Mouse (Mus musculus): ENCODE results near the gene Krt81.

DNA sequence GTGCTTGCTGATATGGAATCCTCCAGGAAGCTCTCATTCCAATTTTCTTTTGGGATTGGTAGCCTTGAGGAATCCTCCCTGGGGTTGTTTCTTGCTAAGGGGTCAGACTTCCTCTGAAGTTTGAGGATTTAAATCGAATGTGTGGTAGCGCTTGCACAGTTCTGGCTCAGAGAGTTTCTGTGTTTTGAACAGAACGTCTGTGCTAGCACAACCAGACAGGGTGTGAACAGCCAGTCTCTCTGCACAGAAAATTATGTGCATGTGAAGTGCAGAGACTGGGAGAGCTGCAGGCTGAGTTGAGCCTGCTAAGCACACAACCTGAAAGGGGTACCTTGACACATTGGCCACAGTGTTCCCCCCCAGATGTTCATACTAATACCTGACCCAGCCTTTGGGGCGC, 22.7 kb downstream of the Krt81 start:
- no peak for TF ChIP-seq CTCF (IDR thresholded peaks at IDR 0.05 in 2 of 3, conservative IDR thresholded peaks at IDR 0.05 in 1 of 3; ENCODE audit: control insufficient read depth in 1 of 3, insufficient read depth in 1 of 3, low read depth in 2 of 3, low read length in 3 of 3, poor library complexity in 1 of 3, severe bottlenecking in 1 of 3)
- no peak for TF ChIP-seq POLR2A (IDR thresholded peaks at IDR 0.05; ENCODE audit: control insufficient read depth in 1 of 2, insufficient read depth in 1 of 2, low read depth in 1 of 2, low read length in 2 of 2, poor library complexity in 1 of 2)
- no peak for TF ChIP-seq MYB (IDR thresholded peaks at IDR 0.05; ENCODE audit: low read depth, low read length)
- TF ChIP-seq JUND (IDR thresholded peaks at IDR 0.05; ENCODE audit: low read depth, low read length) = no peak
- no peak for TF ChIP-seq HCFC1 (IDR thresholded peaks at IDR 0.05; ENCODE audit: low read depth, low read length)
- TF ChIP-seq UBTF (IDR thresholded peaks at IDR 0.05; ENCODE audit: borderline replicate concordance, insufficient read depth, low read depth, low read length) = no peak
- no peak for TF ChIP-seq GATA1 (IDR thresholded peaks at IDR 0.05; ENCODE audit: low read depth, low read length)
- no peak for TF ChIP-seq TCF12 (IDR thresholded peaks at IDR 0.05; ENCODE audit: low read depth, low read length)
- TF ChIP-seq RAD21 (IDR thresholded peaks at IDR 0.05; ENCODE audit: low read depth, low read length) = no peak
- TF ChIP-seq EP300 (IDR thresholded peaks at IDR 0.05; ENCODE audit: low read depth in 1 of 2, low read length in 2 of 2) = no peak
- TF ChIP-seq RCOR1 (IDR thresholded peaks at IDR 0.05; ENCODE audit: low read depth, low read length) = no peak
- no peak for TF ChIP-seq TBP (IDR thresholded peaks at IDR 0.05; ENCODE audit: low read depth, low read length)

Measured in MEL (cell line).